Mouse (Mus musculus) bone marrow macrophage, adult 2 months (primary cell): Measurements from ENCODE around the gene 7420426K07Rik.

Source experiments
- CTCF ChIP-seq: IDR thresholded peaks from 2 replicates; pipeline ENCODE4 v1.5.1; 2012; ENCODE audit warnings: low read depth, mild to moderate bottlenecking, low read length, moderate library complexity
- POLR2A ChIP-seq: IDR thresholded peaks from 2 replicates; pipeline ENCODE4 v1.6.1; 2012; ENCODE audit warnings: mild to moderate bottlenecking, low read depth, low read length, borderline replicate concordance

GRCm38 (mm10) chr9:98924183-98924582 lies 21.3 kb downstream of the 7420426K07Rik start:
- TF ChIP-seq POLR2A (no peak), CTCF (no peak)
